Mouse (Mus musculus) urinary bladder, adult 18-20 months (tissue): Measurements from ENCODE around the gene Mat2a.

Experiments
- DNase-seq, 2 experiments: peaks; one replicate each; pipeline ENCODE4 v3.0.0; 2022; ENCODE audit warnings: low spot score in 2 of 2, mixed read lengths in 2 of 2

Mat2a gene

GRCm38 (mm10) chr6:72415964-72416772, 23.2 kb downstream of the Mat2a start:
- no peak for DNase-seq

GRCm38 (mm10) chr6:72415181-72415580, 24.2 kb downstream of the Mat2a start:
- no peak for DNase-seq

DNA sequence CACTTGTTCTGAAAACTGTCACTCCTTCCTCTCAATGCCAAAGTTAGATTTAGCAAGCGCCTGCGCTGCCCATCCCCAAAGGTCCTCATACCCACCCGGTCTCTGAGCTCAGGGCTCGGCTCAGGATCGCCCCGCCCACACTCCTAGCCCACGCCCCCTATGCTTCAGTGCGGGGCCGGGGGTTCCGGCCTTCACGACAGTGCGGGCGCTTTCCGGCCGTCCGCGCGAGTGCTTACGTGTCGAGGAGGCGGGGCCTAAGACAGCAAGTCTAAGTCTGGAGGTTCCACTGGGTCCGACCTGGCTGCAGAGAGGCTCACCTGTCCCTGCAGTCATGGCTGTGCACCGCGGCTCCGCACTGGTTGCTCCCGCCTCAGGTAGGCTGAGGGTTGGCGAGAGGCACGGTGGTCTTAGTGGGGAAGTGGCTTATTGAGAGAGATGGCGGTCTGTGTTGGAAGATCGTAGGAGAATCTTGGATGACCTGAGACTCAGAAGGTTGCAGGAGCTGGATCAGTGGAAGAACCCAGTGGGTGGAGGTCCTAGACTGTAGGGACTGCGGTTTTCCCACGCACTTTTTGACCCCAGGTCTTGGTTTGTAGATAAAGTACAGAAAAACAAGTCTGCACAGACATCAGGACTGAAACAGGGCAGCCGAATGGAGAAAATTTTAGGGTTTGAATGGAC, 25.1 kb downstream of the Mat2a start, which contains the start of gene Ggcx:
TSS of gene Ggcx (plus strand) at position 233 of the 681 bp plus-strand sequence.
- DNase-seq: peak; percentile 93 to 97

- DNase-seq: no peak
These were observed 28.8 kb downstream of the Mat2a start for GRCm38 (mm10) chr6:72410518-72410917.

- DNase-seq: no peak
These were observed 29.4 kb downstream of the Mat2a start for GRCm38 (mm10) chr6:72410003-72410402.

- DNase-seq: no peak
These were observed 29.8 kb downstream of the Mat2a start for GRCm38 (mm10) chr6:72409567-72409966.

- DNase-seq: peak; percentile 66 to 80
These were observed 32.2 kb downstream of the Mat2a start for GRCm38 (mm10) chr6:72407119-72407518.

DNA sequence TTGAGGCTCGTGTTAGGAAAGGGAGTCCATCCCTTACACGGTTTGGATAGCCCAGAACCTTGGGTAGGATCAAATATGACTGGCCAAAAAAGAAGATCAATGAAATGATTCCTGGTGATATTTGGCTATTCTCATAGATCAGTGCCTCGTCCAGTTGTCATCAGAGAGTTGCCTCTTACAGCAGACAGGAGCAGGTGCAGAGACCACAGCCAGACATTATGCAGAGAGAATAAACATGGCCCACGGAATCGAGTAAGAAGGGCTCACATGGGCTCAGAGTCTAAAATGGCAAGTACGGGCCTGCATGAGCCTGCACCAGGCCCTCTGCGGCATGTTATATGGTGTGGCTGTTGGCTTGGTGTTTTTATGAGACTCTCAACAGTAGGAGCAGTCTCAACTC, 34.0 kb downstream of the Mat2a start:
- no peak for DNase-seq

DNA sequence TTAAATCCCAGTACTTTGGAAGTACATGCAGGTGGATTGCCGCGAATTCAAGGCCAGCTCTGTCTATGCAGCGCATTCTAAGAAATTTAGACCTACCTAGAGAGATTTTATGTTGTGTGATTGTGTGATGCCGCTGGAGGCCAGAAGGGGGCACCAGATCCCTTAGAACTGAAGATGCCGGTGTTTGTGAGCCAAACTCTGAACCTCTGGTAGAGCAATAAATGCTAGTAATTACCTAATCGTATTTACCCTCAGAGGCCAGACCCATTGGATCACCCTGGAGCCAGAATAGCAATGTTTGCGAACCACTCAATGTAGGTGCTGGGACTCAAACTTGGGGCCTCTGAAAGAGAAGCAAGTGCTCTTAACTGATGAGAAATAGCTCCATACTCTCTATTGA, 37.5 kb downstream of the Mat2a start:
- DNase-seq: peak; percentile 56 to 58

GRCm38 (mm10) chr6:72399967-72400366, 39.4 kb downstream of the Mat2a start:
- no peak for DNase-seq

DNA sequence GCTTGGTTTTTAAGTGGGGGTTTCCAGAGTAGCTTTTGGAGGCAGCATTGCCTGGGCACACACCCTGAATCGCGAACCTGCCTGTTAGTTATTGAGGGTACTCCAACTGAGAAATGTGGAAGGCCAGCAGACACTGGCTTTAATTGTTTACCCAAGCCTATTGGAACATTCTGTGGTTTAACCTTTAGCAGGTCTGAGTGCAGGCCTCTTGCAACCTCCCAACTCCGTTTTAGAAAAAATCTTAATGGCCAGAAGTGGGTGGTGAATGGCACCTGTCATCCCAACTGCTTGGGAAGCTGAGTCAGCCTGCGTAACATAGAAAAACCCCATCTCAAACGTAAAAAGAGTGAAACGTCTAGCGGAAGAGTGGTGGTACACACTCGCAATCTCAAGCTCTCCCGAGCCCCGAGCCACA, 42.5 kb downstream of the Mat2a start:
- DNase-seq: no peak

DNA sequence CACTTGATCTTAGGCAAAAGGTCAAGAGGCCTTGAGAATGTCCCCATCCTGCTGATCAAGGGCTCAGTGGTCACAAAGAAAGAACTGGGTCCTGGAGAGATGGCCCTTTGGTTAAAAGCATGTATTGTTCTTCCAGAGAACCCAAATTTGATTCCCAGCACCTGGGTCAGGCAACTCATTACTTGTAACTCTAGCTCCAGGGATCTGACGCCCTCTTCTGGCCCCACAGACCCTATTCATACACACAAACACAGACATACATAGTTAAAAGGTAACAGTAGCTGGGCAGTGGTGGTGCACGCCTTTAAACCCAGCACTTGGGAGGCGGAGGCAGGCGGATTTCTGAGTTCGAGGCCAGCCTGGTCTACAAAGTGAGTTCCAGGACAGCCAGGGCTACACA, 47.0 kb downstream of the Mat2a start:
- DNase-seq: no peak

- peak in 1 of 2 experiments; percentile 37 for DNase-seq
These were observed 48.4 kb downstream of the Mat2a start for GRCm38 (mm10) chr6:72390795-72391521.

DNA sequence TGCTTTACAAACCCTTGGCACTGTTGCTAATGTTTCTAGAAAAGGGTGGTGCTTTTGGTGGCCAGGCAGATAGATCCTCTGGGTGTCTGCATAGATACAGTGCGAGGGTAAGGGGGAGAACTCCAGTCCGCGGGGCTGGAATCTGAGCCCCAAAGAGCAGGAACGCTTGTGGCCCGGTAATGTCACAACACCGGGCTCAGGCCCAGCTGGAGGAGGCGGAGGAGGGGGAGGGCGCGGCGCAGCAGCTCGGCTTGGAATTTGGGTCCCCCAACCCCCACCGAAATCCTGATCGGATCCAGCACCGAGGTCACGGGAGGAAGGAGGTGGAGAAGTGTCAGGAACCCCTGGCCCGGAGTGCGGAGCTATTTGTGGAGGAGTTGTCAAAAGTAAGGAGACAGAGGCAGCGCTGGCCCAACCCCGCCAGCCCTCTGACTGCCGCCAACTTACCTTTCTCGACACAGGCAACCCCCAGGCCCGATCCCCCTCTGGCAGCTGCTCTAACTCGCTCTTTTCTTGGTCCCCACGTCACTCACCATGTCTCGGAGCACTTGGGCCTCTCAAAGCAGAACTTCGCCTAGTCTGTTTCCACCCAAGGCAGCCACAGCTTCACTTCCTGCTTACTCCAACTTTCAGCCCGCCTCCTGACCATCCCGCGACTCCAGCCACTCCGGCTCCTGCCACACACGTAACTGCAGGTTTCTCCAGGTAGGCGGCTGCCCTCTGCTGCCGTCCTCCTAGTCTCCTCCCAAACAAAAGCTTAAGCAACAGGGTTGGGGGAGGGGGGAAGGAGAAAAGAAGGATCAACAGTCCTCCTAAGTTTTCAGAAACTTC, 49.2 kb downstream of the Mat2a start, which contains the start of gene Vamp8:
TSS of gene Vamp8 (minus strand) at position 763 of the 831 bp plus-strand sequence.
- DNase-seq: peak; percentile 81 to 82

DNA sequence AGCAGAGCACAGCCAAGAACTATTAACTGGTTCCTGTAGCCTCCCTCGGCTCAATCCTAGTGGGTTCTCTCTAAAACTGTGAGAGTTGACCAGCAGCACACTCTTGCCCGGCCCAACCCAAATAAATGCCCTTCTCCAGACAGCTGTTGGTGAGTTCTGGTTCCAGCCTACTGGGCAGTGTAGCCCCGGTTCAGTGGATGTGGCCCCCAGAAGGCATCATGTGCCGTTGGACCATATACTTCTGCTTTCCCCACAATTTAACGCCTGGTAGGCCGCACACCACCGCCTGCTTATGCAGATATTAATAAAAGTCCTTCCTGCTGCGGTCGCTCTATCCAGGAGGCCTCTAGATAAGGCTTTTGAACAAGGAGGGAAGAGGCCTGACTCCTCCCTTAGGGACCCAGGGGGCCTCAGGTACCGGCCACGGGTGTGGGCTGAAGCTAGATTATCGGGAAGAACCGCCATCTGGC, 49.9 kb downstream of the Mat2a start:
- DNase-seq: no peak

GRCm38 (mm10) chr6:72388791-72389329, 50.5 kb downstream of the Mat2a start:
- DNase-seq: no peak

DNA sequence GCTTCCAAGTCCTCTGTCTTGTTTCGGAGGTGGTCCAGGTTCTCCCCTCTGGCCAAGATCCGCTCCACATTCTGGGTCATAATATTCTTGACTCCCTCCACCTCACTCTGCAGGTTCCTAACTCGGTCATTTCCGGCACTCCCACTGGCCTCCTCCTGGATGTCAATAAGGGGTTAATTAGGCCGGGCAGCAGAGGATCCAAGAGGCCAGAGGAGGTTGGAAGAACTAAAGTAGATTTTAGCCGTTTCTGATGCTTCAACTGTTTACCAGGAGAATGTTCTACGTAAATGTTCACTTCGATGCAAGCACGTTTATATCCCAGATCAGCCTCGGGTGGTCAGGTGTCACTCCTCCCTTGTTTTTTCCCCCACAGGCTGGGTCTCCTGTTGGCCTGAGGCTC, 51.1 kb downstream of the Mat2a start:
- no peak for DNase-seq

GRCm38 (mm10) chr6:72387816-72388215, 51.5 kb downstream of the Mat2a start:
- no peak for DNase-seq

DNA sequence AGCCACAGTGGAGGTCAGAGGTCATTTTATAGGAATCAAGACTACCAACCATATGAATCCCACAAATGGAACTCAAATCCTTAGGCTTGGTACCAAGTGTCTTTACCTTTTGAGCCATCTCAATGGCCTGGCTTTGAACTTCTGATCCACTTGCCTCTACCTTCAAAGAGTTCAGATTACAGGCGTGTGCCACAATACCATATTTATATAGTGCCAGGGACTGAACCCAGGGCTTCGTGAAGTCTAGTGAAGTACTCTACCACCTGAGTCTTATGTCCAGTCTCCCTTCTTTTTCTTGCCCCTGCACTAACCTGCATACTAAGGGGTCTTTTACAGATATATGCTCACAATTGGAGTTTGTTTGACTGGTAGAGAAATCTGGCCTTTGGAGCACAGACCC, 52.8 kb downstream of the Mat2a start:
- no peak for DNase-seq

DNA sequence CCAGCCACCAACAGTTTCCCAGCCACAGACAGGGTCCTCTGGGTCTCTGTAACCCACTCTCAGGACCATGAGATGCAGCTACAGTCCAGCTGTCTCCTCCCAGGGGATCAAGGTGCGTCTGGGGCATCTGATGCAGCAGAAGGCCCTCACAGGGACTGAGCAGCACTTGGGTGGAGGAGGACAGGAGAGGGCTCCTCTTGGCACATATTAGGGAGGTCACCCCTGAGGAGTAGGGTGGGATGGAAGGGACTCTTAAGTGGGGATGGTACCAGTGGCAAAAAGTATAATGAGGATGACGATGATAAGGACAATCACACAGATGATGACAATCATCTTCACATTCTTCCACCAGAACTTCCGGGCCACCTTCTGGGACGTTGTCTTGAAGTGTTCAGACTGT, 54.1 kb downstream of the Mat2a start:
- DNase-seq: no peak

DNA sequence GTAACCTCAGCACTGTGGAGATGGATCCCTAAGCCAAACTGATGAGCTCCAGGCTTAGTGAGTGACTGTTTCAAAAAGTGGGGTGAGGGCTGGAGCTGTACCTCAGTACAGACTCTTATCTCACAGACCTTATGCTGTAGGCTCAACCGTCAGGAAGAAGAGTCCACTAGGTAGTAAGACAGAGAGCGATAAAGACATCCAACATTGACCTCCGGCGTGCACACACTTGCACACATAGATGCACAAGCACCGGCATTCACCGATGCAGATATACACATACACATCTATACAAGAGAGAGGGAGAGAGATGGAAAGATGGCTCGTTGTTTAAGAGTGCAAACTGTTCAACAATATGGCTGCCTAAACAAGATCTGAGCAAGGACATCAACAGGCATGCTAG, 55.4 kb downstream of the Mat2a start:
- DNase-seq: no peak
